ENCODE assay signal across 8 mouse cellular contexts in genomic region chr11:98203931-98204421, GRCm38 (mm10). TPM values are rescaled to one million over a fixed set of nuclear protein-coding genes. Genes with fewer than 3 reads are reported as not detected.
DNase-seq lines count a peak whose midpoint lies in the region.

No protein-coding gene starts in this region.

- peaks cover 2% of the 10 kb centered on the region; the same call in 1 of the 2 replicates for H3K4me1 ChIP-seq in brown adipose tissue, adult 24 weeks (ENCODE audit: control insufficient read depth, insufficient read depth, insufficient read length, low read length)

- H3K27ac ChIP-seq in brown adipose tissue, adult 24 weeks (replicated peaks; ENCODE audit: low read depth, low read length): peak overlapping the region; percentile 90

- peak; percentile 23 to 31 for DNase-seq in cerebellum, postnatal 25 days
- no peak for DNase-seq in cerebellum, adult 9-11 months
- peak; percentile 16 to 27 for DNase-seq in heart, adult 9 months (ENCODE audit: low spot score in 2 of 2)
- DNase-seq in kidney, adult 9 months: peak; percentile 39
- peak; percentile 16 for DNase-seq in lung, postnatal 10 days
- peak; percentile 32 for DNase-seq in spleen, adult 12 weeks (ENCODE audit: low spot score)
- DNase-seq in left cerebral cortex, adult 8-10 months (ENCODE audit: low spot score in 2 of 2): no peak

- peak overlapping the region; percentile 72 for H3K4me3 ChIP-seq in brown adipose tissue, adult 24 weeks (ENCODE audit: insufficient read depth, low read depth, low read length)

RNA-seq across cellular contexts. Expression of gene Cdk12, which starts 1.1 kb away (rescaled TPM):
- 14.2 and 15.0 TPM in 2 replicates for polyA plus RNA-seq in brown adipose tissue, adult 24 weeks (2012; ENCODE audit: insufficient read depth, insufficient read length, missing spikeins)
- total RNA-seq in left cerebral cortex, adult 8-10 months (2022): 10 to 100 TPM; 36.6 to 42.6 (median 39.3) TPM

RNA-seq across cellular contexts. Expression of gene Med1, which starts 10.9 kb away (rescaled TPM):
- 17.7 and 24.4 TPM in 2 replicates for polyA plus RNA-seq in brown adipose tissue, adult 24 weeks (2012; ENCODE audit: insufficient read depth, insufficient read length, missing spikeins)
- total RNA-seq in left cerebral cortex, adult 8-10 months (2022): 10 to 100 TPM; 41.3 to 50.8 (median 46.0) TPM

RNA-seq across cellular contexts. Expression of gene Fbxl20, which starts 53.8 kb away (rescaled TPM):
- 12.7 and 14.1 TPM in 2 replicates for polyA plus RNA-seq in brown adipose tissue, adult 24 weeks (2012; ENCODE audit: insufficient read depth, insufficient read length, missing spikeins)
- total RNA-seq in left cerebral cortex, adult 8-10 months (2022): 10 to 100 TPM; 33.4 to 37.5 (median 34.9) TPM

Comparison
In these comparisons a context has a peak if more than half of its experiments do, and no peak if none do; other contexts are left out.
1. DNase-seq: peak in cerebellum, postnatal 25 days (2 of 2), heart, adult 9 months (2 of 2), kidney, adult 9 months (single experiment), lung, postnatal 10 days (single experiment) and spleen, adult 12 weeks (single experiment); none in cerebellum, adult 9-11 months (single experiment) and left cerebral cortex, adult 8-10 months (0 of 2).